ENCODE assay signal across 2 mouse cellular contexts in the genomic region with DNA sequence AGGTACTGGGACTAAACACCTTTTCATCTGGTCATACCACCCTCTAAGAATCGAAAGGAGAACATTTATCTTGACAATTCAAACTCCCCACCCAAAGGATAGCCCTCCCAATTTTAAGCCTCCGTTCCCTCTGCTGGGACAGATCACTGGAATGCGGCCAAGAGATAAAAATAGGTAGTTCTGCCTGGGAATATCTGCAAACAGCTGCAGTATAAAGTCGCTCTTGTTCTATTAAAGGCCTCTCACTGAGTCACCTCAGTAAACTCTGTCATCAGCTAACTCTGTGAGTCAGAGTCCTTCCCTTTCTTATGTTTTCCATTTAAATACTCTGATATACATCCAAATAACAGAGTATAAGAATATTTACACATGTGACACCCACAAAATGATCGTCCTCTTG.
TF ChIP-seq lines count a peak whose summit lies in the region.

No protein-coding gene starts in this region.

TF ChIP-seq in MEL, 35 proteins besides CTCF, POLR2A, EP300 and RAD21 (continued from another document):
- TF ChIP-seq MEF2A (IDR thresholded peaks at IDR 0.05; ENCODE audit: extremely low read depth, insufficient replicate concordance, low read depth, low read length, poor library complexity, severe bottlenecking) = peak; percentile 53; the same call in 1 of the 2 replicates

TF ChIP-seq in myocyte, 11 proteins besides CTCF, POLR2A, EP300 and RAD21 (continued from another document):
- TF ChIP-seq CEBPB (IDR thresholded peaks at IDR 0.05; ENCODE audit: insufficient read depth, poor library complexity, severe bottlenecking) = no peak
- no peak for TF ChIP-seq TCF3 (IDR thresholded peaks at IDR 0.05; ENCODE audit: insufficient read length, low read depth)
- TF ChIP-seq E2F4 (IDR thresholded peaks at IDR 0.05; ENCODE audit: insufficient read depth) = no peak
- TF ChIP-seq MYOD1 (IDR thresholded peaks at IDR 0.05; ENCODE audit: control insufficient read depth in 1 of 3, insufficient read length in 2 of 3, low read depth in 2 of 3) = peak in 2 of 3 experiments; percentile 26 to 40
- TF ChIP-seq USF1 (IDR thresholded peaks at IDR 0.05; ENCODE audit: low read depth) = no peak
- no peak for TF ChIP-seq TCF12 (IDR thresholded peaks at IDR 0.05; ENCODE audit: insufficient read depth, poor library complexity, severe bottlenecking)
- no peak for TF ChIP-seq SRF (IDR thresholded peaks at IDR 0.05; ENCODE audit: control insufficient read depth, insufficient read length, low read depth)
